Comparison of ENCODE assay signal across 22 mouse cellular contexts in the genomic region with DNA sequence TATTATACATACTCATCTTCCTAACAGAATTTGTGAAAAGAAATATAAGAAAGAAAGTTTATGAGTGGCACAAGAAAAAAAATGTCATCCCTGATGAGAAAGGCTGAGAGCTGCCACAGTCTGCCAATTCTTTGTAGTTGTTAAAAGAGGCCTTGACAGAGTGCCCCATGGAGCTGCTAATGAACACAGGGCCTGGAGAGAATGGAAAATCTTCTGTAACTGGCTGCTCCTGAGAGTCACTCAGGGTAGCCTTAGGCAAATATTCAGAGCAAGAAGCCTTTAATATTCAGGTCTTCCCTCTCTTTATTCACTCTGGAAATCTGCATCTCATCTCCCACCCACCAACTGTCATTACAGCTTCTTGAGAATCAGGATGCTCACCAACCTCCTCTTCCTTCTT.
"Had no signal": no experiment of that assay in that cellular context is flagged by ENCODE, and none has a peak within 500 bp of the region (broad histone marks: within the 10 kb centered on the region; RNA-seq: fewer than 3 reads in every experiment).

No protein-coding gene starts in this region.

- H3K4me1 ChIP-seq: limb, embryonic 13.5 days; liver, embryonic 12.5 days; liver, embryonic 15.5 days; lung, embryonic 15.5 days; neural tube, embryonic 12.5 days had no signal

- H3K27me3 ChIP-seq: limb, embryonic 13.5 days; liver, embryonic 12.5 days; liver, embryonic 15.5 days; lung, embryonic 15.5 days; neural tube, embryonic 12.5 days had no signal

- H3K9ac ChIP-seq: limb, embryonic 13.5 days; liver, embryonic 12.5 days; liver, embryonic 15.5 days; lung, embryonic 15.5 days; neural tube, embryonic 12.5 days had no signal

- DNase-seq: kidney, adult 2 months; kidney, postnatal 25 days; layer of hippocampus, adult 9-11 months; liver; lung, adult 18-20 months; lung, postnatal 10 days; lung, postnatal 36 days; right cerebral cortex, adult 18-20 months; right cerebral cortex, postnatal 14 days; right cerebral cortex, postnatal 4 days; thymus, adult 2 months; thymus, postnatal 25 days had no signal

- H3K27ac ChIP-seq: kidney, postnatal 0 days; layer of hippocampus, adult 2 months; limb, embryonic 10.5 days; limb, embryonic 13.5 days; liver, embryonic 12.5 days; liver, embryonic 15.5 days; lung, embryonic 15.5 days; neural tube, embryonic 12.5 days; stomach, postnatal 0 days had no signal

- H3K9me3 ChIP-seq: limb, embryonic 10.5 days; limb, embryonic 13.5 days; liver, embryonic 12.5 days; liver, embryonic 15.5 days; lung, embryonic 15.5 days; neural tube, embryonic 12.5 days had no signal

- ATAC-seq: intestine, postnatal 0 days; liver, embryonic 12.5 days had no signal

- H3K36me3 ChIP-seq: limb, embryonic 10.5 days; limb, embryonic 13.5 days; liver, embryonic 12.5 days; liver, embryonic 15.5 days; lung, embryonic 15.5 days; neural tube, embryonic 12.5 days had no signal

- H3K4me3 ChIP-seq: layer of hippocampus, adult 2 months; limb, embryonic 10.5 days; limb, embryonic 13.5 days; liver, embryonic 12.5 days; liver, embryonic 15.5 days; lung, embryonic 15.5 days; neural tube, embryonic 12.5 days had no signal

- H3K4me2 ChIP-seq: limb, embryonic 13.5 days; liver, embryonic 12.5 days; liver, embryonic 15.5 days; lung, embryonic 15.5 days; neural tube, embryonic 12.5 days had no signal
